Mouse (Mus musculus) heart, embryonic 15.5 days (tissue): ENCODE measurements at regions not wholly inside any gene's neighbourhood (a gene's known extent, or its start where the extent isn't known, plus 50 kb on each side); places are given as distances from the start of the nearest gene placed in this dataset.

ENCODE experiments used
- ATAC-seq: fragments of 200-750 bp; cut with Nextera tagmentation; replicated peaks from 2 replicates; pipeline ENCODE4 v1.8.0; 2017; ENCODE audit warnings: low read depth, moderate TSS enrichment; ENCODE audit not compliant: insufficient number of reproducible peaks, insufficient read depth, low FRiP score
- H3K27ac ChIP-seq: fragments of 300-500 bp; sonication (generic); 2 replicates; pipeline ENCODE4 v1.5.1; 2015; ENCODE audit warnings: mild to moderate bottlenecking, inconsistent platforms
- H3K27me3 ChIP-seq: fragments of 300-500 bp; sonication (generic); 2 replicates; pipeline ENCODE4 v1.6.1; 2015; ENCODE audit warnings: inconsistent platforms
- H3K36me3 ChIP-seq: fragments of 300-500 bp; sonication (generic); 2 replicates; pipeline ENCODE4 v1.6.1; 2015; ENCODE audit warnings: mild to moderate bottlenecking, inconsistent platforms
- H3K4me1 ChIP-seq: fragments of 300-500 bp; sonication (generic); replicated peaks from 2 replicates; pipeline ENCODE4 v1.6.1; 2015; ENCODE audit warnings: inconsistent platforms
- H3K4me2 ChIP-seq: fragments of 300-500 bp; sonication (generic); 2 replicates; pipeline ENCODE4 v1.6.1; 2015; ENCODE audit warnings: inconsistent platforms, mild to moderate bottlenecking, moderate library complexity
- H3K4me3 ChIP-seq: fragments of 300-500 bp; sonication (generic); 2 replicates; pipeline ENCODE4 v1.5.1; 2015; ENCODE audit warnings: mild to moderate bottlenecking, inconsistent platforms
- H3K9ac ChIP-seq: fragments of 300-500 bp; sonication (generic); 2 replicates; pipeline ENCODE4 v1.6.1; 2015; ENCODE audit warnings: mild to moderate bottlenecking, inconsistent platforms
- H3K9me3 ChIP-seq: fragments of 300-500 bp; sonication (generic); replicated peaks from 2 replicates; pipeline ENCODE4 v1.6.1; 2016; ENCODE audit warnings: inconsistent platforms
- WGBS: fragments of 180-500 bp; shearing (Covaris S2); methylation state at CpG from one replicate; pipeline ENCODE4 v1.1.7; 2015; ENCODE audit warnings: mixed read lengths; 5-methylcytosine and 5-hydroxymethylcytosine counted together

DNA sequence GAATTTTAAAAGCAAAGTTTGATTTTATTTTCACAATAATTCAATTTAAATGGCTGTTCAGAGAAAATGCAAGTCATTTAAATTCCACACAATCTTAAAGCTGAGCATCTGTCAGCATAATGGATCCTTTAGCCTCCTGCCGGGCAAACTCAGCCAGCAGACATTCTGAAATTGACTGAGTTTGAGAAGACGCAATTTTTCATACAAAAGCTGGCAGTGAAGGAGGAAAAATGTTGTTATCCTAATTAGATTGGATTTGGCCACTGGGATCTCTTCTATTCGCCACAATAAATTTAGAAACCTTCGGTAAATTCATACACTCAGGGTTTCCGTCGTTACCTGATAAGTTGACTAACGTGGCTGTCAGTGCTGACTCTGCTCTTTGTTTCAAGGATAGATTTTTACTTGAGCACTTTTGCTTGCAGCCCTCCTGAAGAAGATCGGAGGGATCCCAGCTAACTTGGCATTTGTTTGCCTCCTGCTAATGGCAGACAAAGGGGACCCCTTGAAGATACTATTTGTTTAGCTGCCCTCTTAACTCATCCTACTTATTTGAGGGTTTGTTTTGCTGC, 244.9 kb upstream of the Fsip2 start:
- Histone ChIP-seq H3K27ac (no peak overlapping the region), H3K27me3 (no peaks in the 10 kb centered on the region), H3K9ac (no peak overlapping the region), H3K4me3 (no peak overlapping the region), H3K9me3 (no peaks in the 10 kb centered on the region), H3K36me3 (no peaks in the 10 kb centered on the region), H3K4me2 (peak overlapping the region; percentile 41; the same call in 1 of the 2 replicates), H3K4me1 (no peaks in the 10 kb centered on the region)
- WGBS: 31% methylated on average over 8 of the region's 8 CpGs
- no peak for ATAC-seq

DNA sequence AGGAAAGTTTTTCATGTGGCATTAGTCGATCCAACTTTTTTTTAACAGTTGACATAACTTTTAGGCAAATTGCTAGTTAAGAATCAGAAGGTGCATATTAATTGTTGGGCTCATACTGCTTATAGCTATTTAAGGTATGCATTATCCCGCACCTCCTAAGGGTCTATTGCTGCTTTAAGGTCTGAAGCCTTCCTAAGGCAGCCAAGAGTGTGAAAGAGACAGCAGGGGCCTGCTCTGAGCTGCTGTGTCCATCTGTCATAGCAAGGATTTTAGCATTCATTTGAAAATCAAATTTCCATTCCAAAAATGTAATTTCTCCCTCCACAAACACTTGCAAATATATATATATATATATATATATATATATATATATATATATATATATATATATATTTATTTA, 241.6 kb upstream of the Fsip2 start:
- Histone ChIP-seq H3K27me3 (no peaks in the 10 kb centered on the region), H3K4me2 (no peak overlapping the region), H3K9ac (no peak overlapping the region), H3K27ac (no peak overlapping the region), H3K4me3 (no peak overlapping the region), H3K36me3 (no peaks in the 10 kb centered on the region), H3K4me1 (no peaks in the 10 kb centered on the region), H3K9me3 (no peaks in the 10 kb centered on the region)
- WGBS: 75% methylated on average over 2 of the region's 2 CpGs
- no peak for ATAC-seq

DNA sequence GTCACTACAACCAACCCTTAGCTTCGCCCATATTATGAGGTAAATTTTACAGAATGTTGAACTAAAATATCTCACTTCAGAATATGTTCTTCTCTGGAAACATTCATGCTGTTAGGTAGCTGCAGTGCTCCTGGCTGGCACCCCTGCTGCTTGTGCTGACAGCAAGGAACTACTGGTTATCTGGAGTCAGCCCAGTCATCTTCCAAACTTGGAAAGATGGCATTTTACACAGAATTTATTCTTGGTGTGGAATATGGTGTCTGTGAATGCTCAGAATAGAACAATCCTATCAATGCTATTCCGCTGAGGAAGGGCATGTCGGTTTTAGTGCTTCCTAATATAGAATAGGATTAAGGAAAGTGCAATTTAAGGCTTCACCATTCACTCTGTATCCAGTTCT, 227.7 kb upstream of the Fsip2 start:
- no peaks in the 10 kb centered on the region for H3K9me3 ChIP-seq
- no peak overlapping the region for H3K27ac ChIP-seq
- WGBS: 37% methylated on average over 3 of the region's 3 CpGs
- no peak overlapping the region for H3K4me2 ChIP-seq
- ATAC-seq: no peak
- no peaks in the 10 kb centered on the region for H3K36me3 ChIP-seq
- no peaks in the 10 kb centered on the region for H3K4me1 ChIP-seq
- H3K4me3 ChIP-seq: no peak overlapping the region
- no peaks in the 10 kb centered on the region for H3K27me3 ChIP-seq
- H3K9ac ChIP-seq: no peak overlapping the region
